Mouse (Mus musculus): ENCODE measurements around the gene Mob2. TPM values are rescaled to one million over a fixed set of nuclear protein-coding genes. Genes with fewer than 3 reads are reported as not detected.
A peak's percentile ranks its signal among the peaks of the same experiment; 100 is the strongest.

Gene Mob2
- 10 to 100 TPM; 21.1 to 21.2 TPM for total RNA-seq (2021)

- DNase-seq: peak; percentile 87
- intact Hi-C loops (cut with DNase I): no loop called here
Measured at GRCm38 (mm10) chr7:142060931-142061565, at the start of gene Mob2. Gene Mob2, minus strand, starts transcription at chr7:142061065.

- intact Hi-C loops (cut with DNase I): no loop called here
- no peak for DNase-seq
Measured at GRCm38 (mm10) chr7:142104747-142105146, 43.9 kb upstream of the Mob2 start.

- DNase-seq: peak; percentile 85
- intact Hi-C loops (cut with DNase I): no loop called here
Measured at GRCm38 (mm10) chr7:142097776-142098175, 36.9 kb upstream of the Mob2 start.

- intact Hi-C loops (cut with DNase I): no loop called here
- DNase-seq: no peak
Measured at GRCm38 (mm10) chr7:142096701-142097100, 35.8 kb upstream of the Mob2 start.

- peak; percentile 96 for DNase-seq
- intact Hi-C loops (cut with DNase I): no loop called here
Measured at GRCm38 (mm10) chr7:142095183-142095931, 34.5 kb upstream of the Mob2 start, which contains the start of gene Dusp8. Gene Dusp8, minus strand, starts transcription at chr7:142095843.

- intact Hi-C loops (cut with DNase I): no loop called here
- peak; percentile 49 for DNase-seq
Measured at GRCm38 (mm10) chr7:142094301-142095143, 33.7 kb upstream of the Mob2 start.

GRCm38 (mm10) chr7:142093696-142094240 is 32.9 kb upstream of the Mob2 start:
- intact Hi-C loops (cut with DNase I): no loop called here
- DNase-seq: no peak

- intact Hi-C loops (cut with DNase I): no loop called here
- DNase-seq: no peak
Measured at GRCm38 (mm10) chr7:142092991-142093390, 32.1 kb upstream of the Mob2 start.

GRCm38 (mm10) chr7:142091848-142092247 is 31.0 kb upstream of the Mob2 start:
- intact Hi-C loops (cut with DNase I): no loop called here
- DNase-seq: peak; percentile 55

- peak; percentile 19 for DNase-seq
- intact Hi-C loops (cut with DNase I): no loop called here
Measured at GRCm38 (mm10) chr7:142089648-142090447, 29.0 kb upstream of the Mob2 start.

- intact Hi-C loops (cut with DNase I): no loop called here
- peak; percentile 43 for DNase-seq
Measured at GRCm38 (mm10) chr7:142088886-142089285, 28.0 kb upstream of the Mob2 start.

- intact Hi-C loops (cut with DNase I): no loop called here
- DNase-seq: no peak
Measured at GRCm38 (mm10) chr7:142087069-142087652, 26.3 kb upstream of the Mob2 start.

- no peak for DNase-seq
- intact Hi-C loops (cut with DNase I): no loop called here
Measured at GRCm38 (mm10) chr7:142086159-142086905, 25.5 kb upstream of the Mob2 start.

GRCm38 (mm10) chr7:142084820-142085219 is 24.0 kb upstream of the Mob2 start:
- DNase-seq: peak; percentile 97
- intact Hi-C loops (cut with DNase I): no loop called here

GRCm38 (mm10) chr7:142084395-142084794 is 23.5 kb upstream of the Mob2 start:
- no peak for DNase-seq
- intact Hi-C loops (cut with DNase I): no loop called here

- intact Hi-C loops (cut with DNase I): no loop called here
- no peak for DNase-seq
Measured at GRCm38 (mm10) chr7:142083588-142084317, 22.9 kb upstream of the Mob2 start.

GRCm38 (mm10) chr7:142082607-142083006 is 21.7 kb upstream of the Mob2 start:
- no peak for DNase-seq
- intact Hi-C loops (cut with DNase I): no loop called here

- no peak for DNase-seq
- intact Hi-C loops (cut with DNase I): no loop called here
Measured at GRCm38 (mm10) chr7:142082179-142082578, 21.3 kb upstream of the Mob2 start.

Measured in left cerebral cortex, postnatal 4 days (tissue).